Mouse (Mus musculus) ZHBTc4 (cell line): ENCODE measurements at regions not wholly inside any gene's neighbourhood (a gene's known extent, or its start where the extent isn't known, plus 50 kb on each side); places are given as distances from the start of the nearest gene placed in this dataset.

Source experiments
- DNase-seq: peaks from one replicate; pipeline ENCODE4 v3.0.0-alpha.2; 2011; ENCODE audit warnings: low read depth, low spot score

GRCm38 (mm10) chr1:154116188-154116710, 84.7 kb upstream of the Zfp648 start:
- DNase-seq: no peak

DNA sequence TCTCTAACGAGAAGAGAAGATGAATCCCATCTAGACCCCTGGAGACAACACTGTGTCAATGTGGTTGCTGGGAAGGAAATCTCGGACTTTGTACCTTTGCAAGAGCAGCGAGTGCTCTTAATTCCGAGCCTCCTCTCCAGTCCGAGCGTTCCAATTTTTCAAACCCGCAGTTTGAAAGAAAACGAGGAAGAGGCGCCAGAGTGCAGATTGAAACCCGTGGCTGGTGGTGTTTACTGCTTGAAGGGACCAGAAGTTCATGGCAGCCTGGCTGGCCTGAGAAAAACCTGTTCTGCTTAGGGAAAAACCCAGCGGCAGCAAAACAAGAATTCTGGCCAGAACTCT, 83.7 kb upstream of the Zfp648 start:
- DNase-seq: peak; percentile 32

GRCm38 (mm10) chr1:154117688-154118373, 83.2 kb upstream of the Zfp648 start:
- DNase-seq: peak; percentile 64

DNA sequence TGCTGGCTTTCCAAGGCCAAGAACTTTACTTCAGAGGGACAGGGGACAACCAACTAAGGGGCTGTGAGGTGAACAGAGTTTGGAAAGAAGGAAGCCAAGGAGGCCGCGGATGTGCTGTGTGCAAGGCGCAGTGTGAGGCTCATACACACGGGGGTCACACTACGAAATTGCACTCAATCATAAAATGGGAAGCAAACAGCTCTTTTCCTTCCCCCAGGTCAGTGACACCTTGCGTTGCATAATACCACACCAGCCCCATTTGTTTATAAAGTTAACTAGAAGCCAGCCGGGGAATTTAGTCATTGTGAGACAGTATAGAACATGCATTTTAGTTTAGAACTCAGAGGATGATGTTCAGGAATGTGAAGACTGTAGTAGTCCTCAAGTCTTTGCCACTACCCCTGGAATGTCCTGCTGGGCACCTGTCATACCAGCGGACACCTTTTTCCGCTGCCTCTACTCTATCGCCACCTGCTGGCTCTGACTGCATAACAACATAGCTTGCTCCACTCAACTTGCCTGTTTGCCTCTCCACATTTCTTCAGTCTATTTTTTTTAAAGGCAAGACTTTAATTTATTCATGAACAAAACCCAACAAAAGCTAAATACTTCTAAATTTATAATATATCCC, 82.5 kb upstream of the Zfp648 start:
- DNase-seq: peak; percentile 81

GRCm38 (mm10) chr1:154119611-154120010, 81.4 kb upstream of the Zfp648 start:
- DNase-seq: no peak

- DNase-seq: no peak
Observed at GRCm38 (mm10) chr1:154120693-154121092, 80.3 kb upstream of the Zfp648 start.

- no peak for DNase-seq
Observed at GRCm38 (mm10) chr1:154124981-154125380, 76.0 kb upstream of the Zfp648 start.

GRCm38 (mm10) chr1:154126487-154126886, 74.5 kb upstream of the Zfp648 start:
- DNase-seq: peak; percentile 16

GRCm38 (mm10) chr1:154139488-154139887, 61.5 kb upstream of the Zfp648 start:
- DNase-seq: no peak

- no peak for DNase-seq
Observed at GRCm38 (mm10) chr1:154143691-154144090, 57.3 kb upstream of the Zfp648 start.

- no peak for DNase-seq
Observed at GRCm38 (mm10) chr1:154147001-154147571, 53.9 kb upstream of the Zfp648 start.

GRCm38 (mm10) chr1:154148948-154149347, 52.0 kb upstream of the Zfp648 start:
- DNase-seq: peak; percentile 8

DNA sequence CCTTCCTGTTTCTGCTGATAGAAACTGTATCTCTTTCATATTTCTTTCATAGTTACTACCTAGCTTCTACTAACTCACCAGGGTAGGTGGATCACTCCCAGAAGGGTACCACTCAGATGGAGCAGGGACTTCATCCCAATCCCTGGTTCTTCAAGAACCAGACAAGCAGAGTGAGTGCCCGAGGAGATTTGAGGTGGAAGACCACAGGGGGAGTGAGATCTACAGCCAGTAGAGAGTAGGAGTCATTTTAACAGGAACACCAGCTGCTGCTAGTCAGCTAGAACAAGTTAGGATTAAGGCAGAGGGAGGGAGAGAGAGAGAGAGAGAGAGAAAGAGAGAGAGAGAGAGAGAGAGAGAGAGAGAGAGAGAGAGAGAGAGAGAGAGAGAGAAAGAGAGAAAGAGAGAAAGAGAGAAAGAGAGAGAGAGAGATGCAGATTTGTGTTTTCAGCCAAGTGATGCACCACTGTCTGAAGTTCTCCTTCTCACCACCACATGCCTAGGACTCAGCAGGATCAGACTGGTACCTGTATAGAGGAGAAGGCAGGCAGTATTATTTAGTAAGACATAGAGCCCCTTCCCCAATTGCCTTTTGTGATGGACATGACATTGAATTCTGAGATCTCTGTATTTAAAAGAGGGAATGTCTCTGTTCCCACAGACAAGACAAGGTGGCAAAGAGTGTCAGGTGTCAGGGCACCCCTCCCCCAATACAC, 51.4 kb upstream of the Zfp648 start:
- no peak for DNase-seq

DNA sequence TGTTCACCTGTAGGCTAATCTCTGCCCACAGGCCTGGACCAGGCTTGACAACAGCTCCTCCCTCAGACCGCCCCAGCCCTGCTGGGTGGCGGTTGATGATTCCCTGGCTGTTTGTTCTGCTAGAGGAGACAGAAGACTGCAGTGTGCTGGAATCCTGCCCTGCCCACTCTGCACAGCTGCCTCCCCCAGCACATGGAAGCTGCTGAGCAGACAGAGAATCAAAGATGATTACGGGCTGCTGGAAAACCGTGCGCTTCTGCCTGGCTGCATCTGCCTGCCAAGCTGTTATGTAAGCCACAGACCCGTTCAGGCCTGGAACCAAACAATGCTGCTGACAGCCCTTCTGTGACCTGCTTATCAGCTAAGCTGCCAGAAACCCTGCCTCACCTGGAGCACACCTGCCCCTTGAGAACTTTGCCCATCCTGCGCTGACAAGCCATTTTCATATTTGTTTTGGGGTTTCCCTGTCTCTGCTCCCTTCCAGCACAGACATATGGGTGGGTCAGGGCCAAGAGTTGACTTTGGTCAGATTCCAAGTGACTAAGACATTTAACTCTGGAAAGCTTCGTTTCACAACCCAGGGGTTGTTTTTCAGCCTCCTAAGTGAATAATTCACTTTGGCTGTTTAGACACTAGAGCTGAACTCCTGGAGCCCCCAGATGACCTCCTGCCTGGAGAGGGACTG, 50.7 kb upstream of the Zfp648 start:
- peak; percentile 45 for DNase-seq
